Mouse (Mus musculus) CH12.LX (cell line): ENCODE measurements at regions not wholly inside any gene's neighbourhood (a gene's known extent, or its start where the extent isn't known, plus 50 kb on each side); places are given as distances from the start of the nearest gene placed in this dataset.

ENCODE experiments used
- DNase-seq: peaks from one replicate; pipeline ENCODE4 v3.0.0-alpha.2; 2013; ENCODE audit errors: extremely low read depth
- H3K27ac ChIP-seq: 2 replicates; pipeline ENCODE4 v1.5.1; 2012; ENCODE audit warnings: low read depth, mild to moderate bottlenecking, control low read depth, moderate library complexity; ENCODE audit not compliant: insufficient read depth
- H3K27me3 ChIP-seq: replicated peaks from 2 replicates; pipeline ENCODE3; 2012; ENCODE audit warnings: inconsistent platforms
- H3K36me3 ChIP-seq, 2 experiments: replicated peaks in 1 of 2; 2 replicates each; pipeline versions ENCODE3 to v1.6.1; 2012; ENCODE audit warnings: inconsistent platforms in 1 of 2, low read length in 1 of 2, mild to moderate bottlenecking in 1 of 2, mixed read lengths in 1 of 2, moderate library complexity in 1 of 2; ENCODE audit not compliant: control insufficient read depth in 1 of 2, insufficient read depth in 1 of 2
- H3K4me1 ChIP-seq, 2 experiments: 2 replicates each; pipeline ENCODE4 v1.6.1; 2012; ENCODE audit warnings: inconsistent platforms in 1 of 2, moderate library complexity in 1 of 2; ENCODE audit not compliant: insufficient read depth in 2 of 2, control insufficient read depth in 1 of 2
- H3K4me2 ChIP-seq: 2 replicates; pipeline ENCODE4 v1.6.1; 2012; ENCODE audit warnings: low read depth, mild to moderate bottlenecking, control low read depth; ENCODE audit not compliant: poor library complexity, insufficient read depth, severe bottlenecking
- H3K4me3 ChIP-seq, 3 experiments: fragments of 150-350 bp in 1 of 3; sonication (generic) in 1 of 3; replicated peaks in 1 of 3; 2 replicates each; pipeline versions ENCODE3 to v1.5.1; 2011 to 2012; ENCODE audit warnings: low read depth in 2 of 3, low read length in 2 of 3, mild to moderate bottlenecking in 2 of 3, moderate library complexity in 2 of 3, control low read depth in 1 of 3, improper control_type of control experiment in 1 of 3, inconsistent platforms in 1 of 3, mixed read lengths in 1 of 3; ENCODE audit not compliant: poor library complexity in 1 of 3
- H3K79me2 ChIP-seq: replicated peaks from 2 replicates; pipeline ENCODE4 v1.6.1; 2012; ENCODE audit warnings: mild to moderate bottlenecking, moderate library complexity; ENCODE audit not compliant: control insufficient read depth, poor library complexity, insufficient read depth, severe bottlenecking; ENCODE audit errors: extremely low read depth
- H3K9ac ChIP-seq: 2 replicates; pipeline ENCODE4 v1.6.1; 2012; ENCODE audit warnings: low read depth, mild to moderate bottlenecking, control low read depth, moderate library complexity; ENCODE audit not compliant: insufficient read depth
- H3K9me3 ChIP-seq: replicated peaks from 2 replicates; pipeline ENCODE3; 2012; ENCODE audit warnings: low read length, inconsistent platforms, mixed read lengths
- E2F4 ChIP-seq: IDR thresholded peaks from 2 replicates; pipeline ENCODE4 v1.6.1; 2011; ENCODE audit warnings: low read depth, low read length, improper control_type of control experiment; ENCODE audit not compliant: insufficient replicate concordance
- EP300 ChIP-seq: IDR thresholded peaks from 2 replicates; pipeline ENCODE4 v1.6.1; 2011; ENCODE audit warnings: low read length, improper control_type of control experiment
- ETS1 ChIP-seq: conservative IDR thresholded peaks from 2 replicates; pipeline ENCODE4 v1.6.1; 2012; ENCODE audit warnings: low read depth, mild to moderate bottlenecking, inconsistent platforms, low read length, improper control_type of control experiment, moderate library complexity
- HCFC1 ChIP-seq: IDR thresholded peaks from 2 replicates; pipeline ENCODE4 v1.6.1; 2012; ENCODE audit warnings: low read depth, mild to moderate bottlenecking, inconsistent platforms, low read length, improper control_type of control experiment
- IRF4 ChIP-seq: IDR thresholded peaks from 2 replicates; pipeline ENCODE4 v1.6.1; 2014; ENCODE audit warnings: low read depth, mild to moderate bottlenecking, inconsistent platforms, low read length, improper control_type of control experiment
- JUN ChIP-seq: IDR thresholded peaks from 2 replicates; pipeline ENCODE4 v1.6.1; 2011; ENCODE audit warnings: low read depth, mild to moderate bottlenecking, low read length, improper control_type of control experiment, moderate library complexity; ENCODE audit not compliant: insufficient read depth
- JUND ChIP-seq: conservative IDR thresholded peaks from 2 replicates; pipeline ENCODE4 v1.6.1; 2011; ENCODE audit warnings: low read depth, low read length, improper control_type of control experiment
- MAFK ChIP-seq: IDR thresholded peaks from 2 replicates; pipeline ENCODE4 v1.6.1; 2011; ENCODE audit warnings: low read length, improper control_type of control experiment; ENCODE audit not compliant: insufficient replicate concordance
- MAX ChIP-seq: IDR thresholded peaks from 2 replicates; pipeline ENCODE4 v1.6.1; 2011; ENCODE audit warnings: low read length, improper control_type of control experiment
- MAZ ChIP-seq: IDR thresholded peaks from 2 replicates; pipeline ENCODE4 v1.6.1; 2012; ENCODE audit warnings: low read depth, mild to moderate bottlenecking, inconsistent platforms, low read length, improper control_type of control experiment, moderate library complexity
- MXI1 ChIP-seq: IDR thresholded peaks from 2 replicates; pipeline ENCODE4 v1.6.1; 2011; ENCODE audit warnings: mild to moderate bottlenecking, low read depth, low read length, improper control_type of control experiment
- NRF1 ChIP-seq: IDR thresholded peaks from 2 replicates; pipeline ENCODE4 v1.6.1; 2014; ENCODE audit warnings: low read depth, mild to moderate bottlenecking, inconsistent platforms, low read length, improper control_type of control experiment, moderate library complexity
- PAX5 ChIP-seq: IDR thresholded peaks from 2 replicates; pipeline ENCODE4 v1.6.1; 2012; ENCODE audit warnings: low read length, inconsistent platforms, mixed read lengths
- POLR2A ChIP-seq: IDR thresholded peaks from 2 replicates; pipeline ENCODE4 v1.6.1; 2011; ENCODE audit warnings: low read depth, mild to moderate bottlenecking, improper control_type of control experiment, low read length
- POLR2AphosphoS2 ChIP-seq: IDR thresholded peaks from 2 replicates; pipeline ENCODE4 v1.6.1; 2011; ENCODE audit warnings: low read depth, low read length, improper control_type of control experiment
- RAD21 ChIP-seq: IDR thresholded peaks from 2 replicates; pipeline ENCODE4 v1.6.1; 2011; ENCODE audit warnings: low read depth, mild to moderate bottlenecking, low read length, improper control_type of control experiment, moderate library complexity
- RCOR1 ChIP-seq: conservative IDR thresholded peaks from 2 replicates; pipeline ENCODE4 v1.6.1; 2012; ENCODE audit warnings: low read depth, mild to moderate bottlenecking, inconsistent platforms, low read length, improper control_type of control experiment
- SIN3A ChIP-seq: IDR thresholded peaks from 2 replicates; pipeline ENCODE4 v1.6.1; 2012; ENCODE audit warnings: low read length, improper control_type of control experiment, inconsistent platforms
- SMC3 ChIP-seq: IDR thresholded peaks from 2 replicates; pipeline ENCODE4 v1.6.1; 2011; ENCODE audit warnings: low read depth, low read length, improper control_type of control experiment
- TBP ChIP-seq: conservative IDR thresholded peaks from 2 replicates; pipeline ENCODE4 v1.6.1; 2011; ENCODE audit warnings: low read depth, low read length, improper control_type of control experiment
- UBTF ChIP-seq: IDR thresholded peaks from 2 replicates; pipeline ENCODE4 v1.6.1; 2012; ENCODE audit warnings: low read depth, mild to moderate bottlenecking, inconsistent platforms, low read length, improper control_type of control experiment, moderate library complexity
- USF1 ChIP-seq: IDR thresholded peaks from 2 replicates; pipeline ENCODE4 v1.6.1; 2014; ENCODE audit warnings: low read depth, mild to moderate bottlenecking, inconsistent platforms, low read length, improper control_type of control experiment
- USF2 ChIP-seq: conservative IDR thresholded peaks from 2 replicates; pipeline ENCODE4 v1.6.1; 2011; ENCODE audit warnings: low read depth, low read length, improper control_type of control experiment
- ZMIZ1 ChIP-seq: IDR thresholded peaks from 2 replicates; pipeline ENCODE4 v1.6.1; 2012; ENCODE audit warnings: low read depth, mild to moderate bottlenecking, inconsistent platforms, low read length, improper control_type of control experiment
- ZNF384 ChIP-seq: IDR thresholded peaks from 2 replicates; pipeline ENCODE4 v1.6.1; 2012; ENCODE audit warnings: low read depth, low read length, improper control_type of control experiment, inconsistent platforms
- dilution Hi-C: fragments of 300-500 bp; cut with MboI; formaldehyde crosslinking; loops from 2 replicates; pipeline ENCODE4 v1.14.3; 2020; ENCODE audit warnings: low sequenced_read_pairs; ENCODE audit not compliant: extremely low pct_unique_long_range_greater_than_20kb, extremely low pct_ligation_motif_present
- in situ Hi-C: fragments of 300-500 bp; cut with MboI; formaldehyde crosslinking; loops from 3 replicates; pipeline ENCODE4 v1.14.3; 2019; ENCODE audit warnings: low sequenced_read_pairs, low pct_ligation_motif_present, low pct_unique_long_range_greater_than_20kb, mixed read lengths

DNA sequence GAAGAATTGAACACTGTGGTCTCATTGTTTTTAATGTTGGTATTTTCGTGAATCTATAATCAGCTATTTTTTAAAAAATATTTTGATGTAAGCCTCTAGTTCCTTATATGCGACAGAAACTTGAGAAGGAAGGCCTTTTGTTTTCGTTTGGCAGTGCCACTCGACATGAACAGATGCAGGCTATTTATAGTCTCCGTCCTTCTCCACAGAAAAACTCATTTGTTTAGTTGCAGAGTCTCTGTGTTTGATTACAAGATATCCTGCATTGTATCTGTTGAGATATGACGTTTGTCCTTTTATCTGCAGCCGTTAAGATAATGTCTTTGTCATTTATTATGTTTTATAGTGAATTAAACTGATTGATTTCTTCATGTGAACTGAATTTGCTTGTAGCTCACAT, 116.7 kb downstream of the Dhrs2 start:
- no peaks in the 10 kb centered on the region for H3K27me3 ChIP-seq
- H3K4me2 ChIP-seq = no peak overlapping the region
- no peak for DNase-seq
- no peaks in the 10 kb centered on the region for H3K79me2 ChIP-seq
- H3K9ac ChIP-seq = no peak overlapping the region
- H3K36me3 ChIP-seq = no peaks in the 10 kb centered on the region
- H3K4me3 ChIP-seq = no peak overlapping the region
- H3K9me3 ChIP-seq = no peaks in the 10 kb centered on the region
- peaks cover 0 to 8% of the 10 kb centered on the region in 2 experiments; a peak in 2 of 4 replicates for H3K4me1 ChIP-seq
- in situ Hi-C loops (no loop called here), dilution Hi-C loops (no loop called here)
- TF ChIP-seq MAFK = no peak
- TF ChIP-seq, all 38 proteins: peak for 0
- no peak overlapping the region for H3K27ac ChIP-seq

DNA sequence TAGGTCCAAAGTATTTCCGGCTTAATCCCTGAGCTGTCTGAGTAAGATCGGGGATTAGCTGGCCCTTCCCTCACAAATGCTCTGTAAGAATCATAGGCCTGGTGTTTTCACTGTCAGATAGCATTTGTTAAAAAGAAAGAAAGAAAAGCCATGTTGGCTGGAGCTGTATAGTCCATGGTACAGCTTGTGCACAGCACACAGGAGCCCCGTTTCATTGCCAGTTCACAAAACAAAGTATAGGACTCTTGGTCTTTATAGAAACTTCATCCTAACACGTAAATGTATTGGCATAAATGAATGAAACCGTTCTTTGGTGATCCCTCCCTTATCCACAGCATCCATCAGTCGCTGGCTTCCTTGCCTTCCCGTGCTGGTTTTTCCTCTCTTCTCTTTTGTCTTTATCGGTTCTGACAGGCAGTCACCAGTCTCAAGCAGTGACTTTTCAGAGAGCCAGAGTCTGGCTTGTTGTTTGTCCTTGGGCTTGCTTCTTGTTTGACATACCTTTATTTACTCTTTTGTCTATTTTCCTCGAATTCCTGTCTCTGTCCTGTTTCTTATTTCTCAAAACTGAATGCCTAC, 117.3 kb downstream of the Dhrs2 start:
- Histone ChIP-seq H3K4me3 (no peak overlapping the region), H3K9ac (no peak overlapping the region), H3K27me3 (no peaks in the 10 kb centered on the region), H3K4me1 (peaks cover 0 to 7% of the 10 kb centered on the region in 2 experiments; a peak in 2 of 4 replicates), H3K36me3 (no peaks in the 10 kb centered on the region), H3K79me2 (no peaks in the 10 kb centered on the region), H3K4me2 (no peak overlapping the region), H3K9me3 (no peaks in the 10 kb centered on the region), H3K27ac (no peak overlapping the region)
- dilution Hi-C loops = no loop called here
- no peak for TF ChIP-seq RAD21
- TF ChIP-seq SMC3 = no peak
- no peak for TF ChIP-seq RCOR1
- TF ChIP-seq MAZ = no peak
- TF ChIP-seq ZMIZ1 = no peak
- TF ChIP-seq NRF1 = no peak
- no peak for TF ChIP-seq UBTF
- in situ Hi-C loops = no loop called here
- DNase-seq = no peak

DNA sequence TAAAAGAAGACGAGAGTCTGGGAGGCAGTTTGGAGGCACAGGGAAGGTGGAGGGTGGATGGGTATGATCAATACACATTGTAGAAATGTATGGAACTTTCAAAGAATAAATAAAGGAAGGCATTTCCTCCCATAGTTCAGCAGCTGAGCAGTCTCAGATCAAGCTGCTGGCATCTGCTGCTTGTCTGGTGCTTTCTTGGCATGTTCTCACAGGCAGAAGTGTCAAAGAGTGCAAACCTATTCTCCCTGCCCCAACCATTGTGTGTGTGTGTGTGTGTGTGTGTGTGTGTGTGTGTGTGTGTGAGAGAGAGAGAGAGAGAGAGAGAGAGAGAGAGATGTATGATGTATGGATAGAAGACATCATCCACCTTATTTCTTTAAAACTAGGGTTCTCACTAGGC, 121.5 kb downstream of the Dhrs2 start:
- Histone ChIP-seq H3K4me3 (no peak overlapping the region), H3K4me1 (no peaks in the 10 kb centered on the region; a peak in 2 of 4 replicates), H3K9me3 (no peaks in the 10 kb centered on the region), H3K79me2 (no peaks in the 10 kb centered on the region), H3K27ac (no peak overlapping the region), H3K9ac (no peak overlapping the region), H3K27me3 (peaks cover 2% of the 10 kb centered on the region), H3K36me3 (no peaks in the 10 kb centered on the region), H3K4me2 (no peak overlapping the region)
- in situ Hi-C loops = loop anchor here (10.0 kb wide), 1 partner anchor 49 kb away; no protein-coding TSS in a partner anchor
- DNase-seq = no peak
- dilution Hi-C loops = no loop called here
- TF ChIP-seq MXI1 (no peak), JUND (no peak), SMC3 (no peak), USF1 (no peak), ZNF384 (no peak), ETS1 (no peak), EP300 (no peak), HCFC1 (no peak), MAX (no peak), POLR2A (no peak), E2F4 (no peak), JUN (no peak), PAX5 (no peak), IRF4 (no peak), SIN3A (no peak), TBP (no peak), USF2 (no peak), POLR2AphosphoS2 (no peak), RAD21 (no peak), MAFK (no peak)
